Mouse (Mus musculus) midbrain, embryonic 12.5 days (tissue): ENCODE data around the gene Anxa11. TPM values are rescaled to one million over a fixed set of nuclear protein-coding genes. Genes with fewer than 3 reads are reported as not detected.
A peak's percentile ranks its signal among the peaks of the same experiment; 100 is the strongest.

Experiments
- ATAC-seq: fragments of 200-750 bp; cut with Nextera tagmentation; 2 replicates; pipeline ENCODE4 v1.8.0; 2017; ENCODE audit warnings: low read depth, moderate TSS enrichment, moderate library complexity; ENCODE audit not compliant: low FRiP score
- H3K27ac ChIP-seq: fragments of 300-500 bp; sonication (generic); replicated peaks from 2 replicates; pipeline ENCODE4 v1.5.1; 2016; ENCODE audit warnings: mild to moderate bottlenecking
- H3K27me3 ChIP-seq: fragments of 300-500 bp; sonication (generic); 2 replicates; pipeline ENCODE4 v1.6.1; 2016; ENCODE audit warnings: mild to moderate bottlenecking
- H3K36me3 ChIP-seq: fragments of 300-500 bp; sonication (generic); 2 replicates; pipeline ENCODE4 v1.6.1; 2016
- H3K4me1 ChIP-seq: fragments of 300-500 bp; sonication (generic); 2 replicates; pipeline ENCODE4 v1.6.1; 2016
- H3K4me2 ChIP-seq: fragments of 300-500 bp; sonication (generic); replicated peaks from 2 replicates; pipeline ENCODE4 v1.6.1; 2016; ENCODE audit warnings: mild to moderate bottlenecking, moderate library complexity
- H3K4me3 ChIP-seq: fragments of 300-500 bp; sonication (generic); 2 replicates; pipeline ENCODE4 v1.5.1; 2016; ENCODE audit warnings: mild to moderate bottlenecking
- H3K9ac ChIP-seq: fragments of 300-500 bp; sonication (generic); replicated peaks from 2 replicates; pipeline ENCODE4 v1.6.1; 2016; ENCODE audit warnings: mild to moderate bottlenecking, moderate library complexity
- H3K9me3 ChIP-seq: fragments of 300-500 bp; sonication (generic); 2 replicates; pipeline ENCODE4 v1.6.1; 2016; ENCODE audit warnings: mild to moderate bottlenecking
- WGBS: fragments of 180-500 bp; shearing (Covaris S2); methylation state at CpG from one replicate; pipeline ENCODE4 v1.1.7; 2016; 5-methylcytosine and 5-hydroxymethylcytosine counted together
- polyA plus RNA-seq: library from polyadenylated mRNA; unstranded; fragments of >200 nt; fragmentation: Nextera tagmentation; extraction: Ambion mirVana; gene quantifications from 2 replicates; pipeline ENCODE4 v1.2.1, GENCODE M21; 2016

The Anxa11 gene
- polyA plus RNA-seq, 1 experiment from 2014 or later, result 4.1 TPM

DNA sequence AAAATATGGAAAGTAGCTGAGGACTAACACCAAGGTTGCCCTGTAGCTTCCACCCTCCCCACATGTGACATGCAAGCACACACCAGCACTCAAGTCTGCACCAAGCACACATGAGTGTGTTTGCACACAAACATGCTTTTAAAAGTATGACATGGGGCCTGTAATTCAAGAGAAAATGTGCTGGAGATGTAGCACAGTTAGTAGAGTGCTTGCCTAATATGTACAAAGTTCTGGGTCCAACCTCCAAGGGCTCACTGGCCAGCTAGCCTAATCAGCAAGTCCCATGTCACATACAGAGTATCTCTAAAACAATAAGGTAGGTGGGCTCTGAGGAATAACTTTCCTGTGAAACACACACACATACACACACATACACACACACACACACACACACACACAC is 27.8 kb upstream of the Anxa11 start:
- no peak overlapping the region for H3K27ac ChIP-seq
- H3K4me1 ChIP-seq, result no peaks in the 10 kb centered on the region
- no peak for ATAC-seq
- no peaks in the 10 kb centered on the region for H3K36me3 ChIP-seq
- 0 out of 2 replicates have a peak, but pooled peaks cover 3% of the 10 kb centered on the region for H3K27me3 ChIP-seq
- H3K4me2 ChIP-seq, result no peak overlapping the region
- no peak overlapping the region for H3K4me3 ChIP-seq
- no peak overlapping the region for H3K9ac ChIP-seq
- H3K9me3 ChIP-seq, result no peaks in the 10 kb centered on the region

DNA sequence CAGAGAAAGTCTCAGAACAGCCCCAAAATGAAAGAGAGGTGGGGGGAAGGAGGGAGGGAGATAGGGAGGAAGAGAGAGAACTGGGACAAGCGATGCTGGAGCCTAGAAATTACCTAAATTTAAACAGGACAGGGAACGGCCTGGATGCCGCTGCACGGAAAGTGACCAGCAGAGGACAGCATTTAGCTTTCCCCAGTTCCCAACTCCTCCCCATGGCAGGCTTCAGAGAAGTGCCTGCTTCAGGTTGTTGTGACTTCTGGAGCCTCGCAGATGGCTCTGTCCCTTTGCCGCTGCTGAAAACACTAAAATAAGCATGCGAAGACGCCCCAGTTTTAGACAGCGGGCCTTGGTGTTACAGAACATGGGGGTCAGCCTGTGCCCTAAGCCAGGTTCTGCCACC is 25.5 kb upstream of the Anxa11 start:
- Histone ChIP-seq H3K27ac (no peak overlapping the region), H3K4me3 (no peak overlapping the region), H3K4me2 (no peak overlapping the region), H3K27me3 (0 out of 2 replicates have a peak, but pooled peaks cover 3% of the 10 kb centered on the region), H3K9me3 (no peaks in the 10 kb centered on the region), H3K36me3 (no peaks in the 10 kb centered on the region), H3K9ac (no peak overlapping the region), H3K4me1 (no peaks in the 10 kb centered on the region)
- 0 out of 2 replicates have a peak, but pooled peaks have one; percentile 38 for ATAC-seq
- 10% methylated on average over 9 of the region's 9 CpGs for WGBS

DNA sequence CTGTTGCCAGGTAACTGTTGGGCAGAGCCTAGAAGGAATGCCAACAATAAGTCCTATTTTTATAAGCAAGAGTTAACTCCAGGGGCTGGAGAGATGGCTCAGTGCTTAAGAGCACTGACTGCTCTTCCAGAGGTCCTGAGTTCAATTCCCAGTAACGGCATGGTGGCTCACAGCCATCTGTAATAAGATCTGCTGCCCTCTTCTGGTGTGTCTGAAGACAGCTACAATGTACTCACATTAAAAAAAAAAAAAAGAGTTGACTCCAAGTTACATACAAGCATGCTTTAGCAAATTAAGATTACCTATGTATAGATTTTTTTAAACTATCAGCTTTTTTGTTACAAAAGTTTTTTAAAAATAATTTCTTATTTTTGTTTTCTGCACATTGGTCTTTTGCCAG is 19.4 kb upstream of the Anxa11 start:
- H3K4me3 ChIP-seq, result no peak overlapping the region
- H3K4me1 ChIP-seq, result no peaks in the 10 kb centered on the region
- no peak overlapping the region for H3K4me2 ChIP-seq
- no peak for ATAC-seq
- H3K27ac ChIP-seq, result no peak overlapping the region
- H3K27me3 ChIP-seq, result peaks cover 7% of the 10 kb centered on the region; the same call in 1 of the 2 replicates
- WGBS, result 84% methylated on average over 1 of the region's 1 CpGs
- no peak overlapping the region for H3K9ac ChIP-seq
- H3K9me3 ChIP-seq, result peaks cover 3% of the 10 kb centered on the region; the same call in 1 of the 2 replicates
- no peaks in the 10 kb centered on the region for H3K36me3 ChIP-seq

DNA sequence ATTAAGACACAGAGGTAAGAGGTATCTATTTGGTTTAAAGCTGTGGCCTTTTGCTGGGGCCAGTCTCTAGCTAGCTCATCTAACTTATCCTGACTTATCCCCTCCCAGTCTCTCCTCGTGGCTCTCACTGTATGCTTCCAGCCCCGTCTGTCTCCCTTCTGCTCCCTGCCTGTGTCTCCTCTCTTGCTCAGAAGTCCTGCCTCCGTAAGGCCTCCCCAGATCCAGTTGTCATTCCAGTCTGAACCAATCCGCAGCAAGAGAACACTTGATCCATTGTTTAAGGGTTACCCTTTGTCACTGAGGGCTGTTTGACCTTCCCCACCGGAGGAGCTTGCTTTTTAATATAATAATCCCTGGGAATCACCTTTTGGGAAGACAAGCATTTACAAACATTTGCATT is 17.0 kb upstream of the Anxa11 start:
- Histone ChIP-seq H3K27ac (no peak overlapping the region), H3K27me3 (peaks cover 7% of the 10 kb centered on the region; the same call in 1 of the 2 replicates), H3K4me2 (no peak overlapping the region), H3K9me3 (peaks cover 3% of the 10 kb centered on the region; the same call in 1 of the 2 replicates), H3K4me1 (no peaks in the 10 kb centered on the region), H3K4me3 (no peak overlapping the region), H3K9ac (no peak overlapping the region), H3K36me3 (no peaks in the 10 kb centered on the region)
- no peak for ATAC-seq
- 28% methylated on average over 5 of the region's 5 CpGs for WGBS

DNA sequence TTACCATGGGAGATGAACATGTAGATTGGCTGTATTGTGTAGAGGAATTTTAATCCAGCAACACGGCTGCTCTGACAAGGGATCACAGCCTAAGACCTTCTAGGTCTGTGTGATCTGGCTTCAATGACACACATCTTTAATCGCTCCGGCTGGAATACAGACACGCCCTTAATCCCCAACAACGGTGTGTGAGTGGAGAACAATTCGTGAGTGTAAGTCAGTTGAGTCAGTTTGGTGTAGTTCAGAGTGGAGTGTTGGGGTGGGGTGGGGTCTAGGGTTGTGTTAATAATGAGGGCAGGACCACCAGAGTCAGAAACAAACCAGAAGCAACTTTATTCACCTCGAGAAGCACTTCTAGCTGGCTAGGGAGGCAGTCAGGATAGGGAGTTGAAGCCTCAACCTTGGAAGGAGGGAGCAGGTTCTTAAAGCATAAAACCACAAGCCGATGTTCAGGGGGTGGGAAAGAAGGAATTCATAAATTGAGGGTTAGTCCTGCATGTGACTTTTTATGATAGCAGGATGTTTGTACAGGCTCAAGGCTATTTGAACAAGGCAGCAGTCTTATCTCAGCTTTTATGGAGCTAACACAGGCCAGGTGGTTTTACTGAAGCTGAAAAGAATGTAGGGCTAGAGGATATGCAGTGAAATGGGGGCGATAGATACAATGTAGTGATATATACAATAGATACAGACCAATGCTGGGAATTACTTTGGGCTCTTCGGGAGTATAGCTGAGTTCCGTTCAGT is 15.9 kb upstream of the Anxa11 start:
- H3K9me3 ChIP-seq, result peaks cover 3% of the 10 kb centered on the region; the same call in 1 of the 2 replicates
- no peaks in the 10 kb centered on the region for H3K4me1 ChIP-seq
- WGBS, result 76% methylated on average over 11 of the region's 11 CpGs
- no peak overlapping the region for H3K4me2 ChIP-seq
- no peak overlapping the region for H3K4me3 ChIP-seq
- no peak for ATAC-seq
- no peaks in the 10 kb centered on the region for H3K36me3 ChIP-seq
- no peak overlapping the region for H3K9ac ChIP-seq
- H3K27me3 ChIP-seq, result peaks cover 7% of the 10 kb centered on the region; the same call in 1 of the 2 replicates
- H3K27ac ChIP-seq, result no peak overlapping the region

DNA sequence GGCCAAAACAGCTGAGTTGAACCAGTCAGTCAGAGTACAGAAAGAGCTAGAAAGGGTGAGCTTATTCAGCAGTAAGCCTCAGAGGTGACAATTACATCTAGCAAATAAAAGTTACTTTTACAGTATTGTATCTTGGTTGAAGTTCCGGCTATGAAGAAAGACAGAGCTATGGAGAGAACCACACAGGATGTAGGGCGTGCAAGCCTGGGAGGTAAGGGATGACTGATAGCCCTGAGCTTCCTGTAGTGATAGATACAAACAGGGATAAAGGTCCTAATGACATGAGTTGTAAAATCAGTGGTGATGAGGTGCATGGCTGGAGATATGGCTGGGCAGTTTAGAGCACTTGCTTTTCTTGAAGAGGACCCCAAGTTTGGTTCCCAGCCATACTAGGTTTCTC is 15.1 kb upstream of the Anxa11 start:
- Histone ChIP-seq H3K27ac (no peak overlapping the region), H3K4me1 (0 out of 2 replicates have a peak, but pooled peaks cover under 1% of the 10 kb centered on the region), H3K4me2 (no peak overlapping the region)

DNA sequence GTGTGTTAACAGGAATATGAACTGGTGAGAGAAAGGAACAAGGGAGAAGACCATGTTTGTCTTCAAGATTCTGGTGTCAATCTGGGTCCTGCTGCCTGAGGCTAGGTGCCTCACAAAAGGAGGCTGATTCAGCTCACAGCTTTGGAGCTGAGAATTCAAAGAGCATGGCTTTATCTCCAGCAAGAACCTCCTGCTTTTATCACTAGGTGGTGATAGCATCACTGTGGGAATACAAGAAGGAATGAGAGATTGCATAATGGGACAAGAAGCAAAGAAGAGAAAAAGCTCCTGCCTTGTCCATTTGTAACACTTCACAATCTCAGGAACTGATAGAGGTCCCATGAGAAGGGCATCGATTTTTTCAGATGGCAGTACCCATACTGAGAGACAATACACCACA is 10.6 kb upstream of the Anxa11 start:
- Histone ChIP-seq H3K27me3 (peaks cover 5% of the 10 kb centered on the region; the same call in 1 of the 2 replicates), H3K4me1 (0 out of 2 replicates have a peak, but pooled peaks cover 3% of the 10 kb centered on the region), H3K4me3 (no peak overlapping the region), H3K36me3 (no peaks in the 10 kb centered on the region), H3K4me2 (no peak overlapping the region), H3K27ac (no peak overlapping the region), H3K9me3 (peaks cover 3% of the 10 kb centered on the region; the same call in 1 of the 2 replicates), H3K9ac (no peak overlapping the region)
- no peak for ATAC-seq
- 73% methylated on average over 1 of the region's 1 CpGs for WGBS

More for the DNA sequence above, 15.1 kb upstream of the Anxa11 start:
- ATAC-seq, result no peak
- H3K9ac ChIP-seq, result no peak overlapping the region
- H3K9me3 ChIP-seq, result peaks cover 3% of the 10 kb centered on the region; the same call in 1 of the 2 replicates
- WGBS, result 90% methylated on average over 2 of the region's 2 CpGs
- peaks cover 10% of the 10 kb centered on the region; the same call in 1 of the 2 replicates for H3K27me3 ChIP-seq
- no peaks in the 10 kb centered on the region for H3K36me3 ChIP-seq
- no peak overlapping the region for H3K4me3 ChIP-seq

DNA sequence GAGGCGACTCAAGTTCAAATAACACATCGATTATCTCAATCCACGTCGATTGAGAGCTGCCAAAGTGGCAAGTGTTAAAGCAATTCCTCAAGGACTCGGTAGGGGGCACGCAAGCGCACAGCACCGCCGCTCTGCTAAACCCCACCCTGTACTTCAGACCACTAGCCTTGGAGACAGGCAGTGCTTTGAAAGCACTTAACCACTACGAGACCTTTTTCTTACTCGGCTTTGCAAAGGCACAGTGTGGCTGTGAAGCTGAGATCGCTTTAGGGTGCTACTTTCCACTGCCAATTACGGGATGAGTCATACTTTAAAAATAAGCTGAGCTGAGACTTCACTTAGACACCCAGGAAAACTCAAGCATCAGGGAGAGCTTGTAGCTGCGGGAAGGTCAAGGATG is 9.7 kb upstream of the Anxa11 start:
- 14% methylated on average over 14 of the region's 14 CpGs for whole genome bisulfite sequencing
- peaks cover 5% of the 10 kb centered on the region; the same call in 1 of the 2 replicates for H3K27me3 ChIP-seq
- H3K4me3 ChIP-seq, result no peak overlapping the region
- H3K9me3 ChIP-seq, result no peaks in the 10 kb centered on the region
- H3K27ac ChIP-seq, result no peak overlapping the region
- no peak for ATAC-seq
- no peak overlapping the region for H3K4me2 ChIP-seq
- no peak overlapping the region for H3K9ac ChIP-seq
- no peaks in the 10 kb centered on the region for H3K36me3 ChIP-seq
- H3K4me1 ChIP-seq, result 0 out of 2 replicates have a peak, but pooled peaks cover 3% of the 10 kb centered on the region

DNA sequence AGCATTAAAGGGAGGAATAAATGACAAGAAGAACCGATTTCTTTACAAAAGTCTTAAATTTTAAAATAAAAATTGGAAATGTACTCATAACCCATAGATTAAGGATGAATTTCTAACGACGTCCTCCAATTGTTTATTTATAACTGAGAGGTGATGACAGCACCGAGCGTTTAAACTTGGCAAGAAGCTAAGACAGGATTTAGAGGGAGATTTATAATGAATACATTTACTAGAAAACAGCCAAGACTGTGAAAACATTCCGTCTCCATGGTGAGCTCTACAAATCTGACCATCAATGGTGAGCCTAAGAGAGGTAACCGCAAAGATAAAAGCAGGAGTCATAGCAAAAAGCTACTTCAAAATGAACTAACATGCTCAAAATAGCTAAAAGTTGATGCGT is 3.5 kb upstream of the Anxa11 start:
- Histone ChIP-seq H3K9ac (no peak overlapping the region), H3K4me3 (no peak overlapping the region), H3K4me1 (peaks cover 17% of the 10 kb centered on the region), H3K36me3 (no peaks in the 10 kb centered on the region), H3K27ac (no peak overlapping the region), H3K27me3 (peaks cover 30% of the 10 kb centered on the region), H3K9me3 (no peaks in the 10 kb centered on the region), H3K4me2 (no peak overlapping the region)
- 50% methylated on average over 8 of the region's 8 CpGs for WGBS
- ATAC-seq, result no peak

DNA sequence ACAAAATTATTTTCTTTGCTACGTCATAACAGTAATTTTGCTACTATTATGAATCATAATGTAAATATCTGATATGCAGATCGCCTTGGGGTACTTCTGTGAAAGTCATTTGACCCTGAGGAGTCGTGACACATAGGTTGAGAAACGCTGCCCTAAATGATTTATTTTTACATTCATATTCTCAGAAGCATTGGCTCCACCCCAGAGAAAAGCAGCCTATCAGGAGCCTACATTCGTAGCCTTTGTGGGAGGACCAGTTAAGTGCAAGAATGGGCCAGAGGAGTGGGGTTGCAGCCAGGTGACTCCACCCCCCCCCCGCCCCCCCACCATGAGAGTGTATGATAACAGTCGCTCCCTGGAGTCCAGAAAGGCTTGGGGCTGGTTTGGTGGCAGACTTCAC is 2.2 kb upstream of the Anxa11 start:
- no peak overlapping the region for H3K27ac ChIP-seq
- H3K4me2 ChIP-seq, result no peak overlapping the region
- H3K9ac ChIP-seq, result no peak overlapping the region
- no peak for ATAC-seq
- H3K9me3 ChIP-seq, result no peaks in the 10 kb centered on the region
- peaks cover 43% of the 10 kb centered on the region for H3K27me3 ChIP-seq
- H3K4me3 ChIP-seq, result no peak overlapping the region
- H3K4me1 ChIP-seq, result peaks cover 17% of the 10 kb centered on the region
- H3K36me3 ChIP-seq, result no peaks in the 10 kb centered on the region
- WGBS, result 74% methylated on average over 7 of the region's 7 CpGs

DNA sequence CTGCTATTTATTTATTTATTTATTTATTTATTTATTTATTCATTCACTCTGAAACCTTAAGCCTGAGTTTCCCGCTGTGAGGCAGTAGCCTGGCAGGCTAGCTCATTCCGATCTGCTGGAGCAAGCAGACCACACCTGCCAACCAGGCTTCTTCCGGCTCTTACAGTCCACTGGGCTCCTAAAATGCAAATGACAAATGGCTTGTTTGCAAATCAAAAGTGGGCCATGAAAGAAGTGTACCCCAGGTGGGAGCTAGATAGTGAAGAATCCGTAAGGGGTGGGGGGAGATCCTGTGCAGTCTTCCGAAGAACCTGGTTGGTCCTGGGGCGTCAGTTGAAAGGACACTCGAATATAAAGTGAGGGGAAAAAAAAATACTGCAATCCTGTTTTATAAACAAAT is 995 bp upstream of the Anxa11 start:
- no peaks in the 10 kb centered on the region for H3K9me3 ChIP-seq
- 10% methylated on average over 7 of the region's 7 CpGs for WGBS
- H3K9ac ChIP-seq, result no peak overlapping the region
- no peak overlapping the region for H3K4me3 ChIP-seq
- H3K27ac ChIP-seq, result no peak overlapping the region
- H3K4me1 ChIP-seq, result peaks cover 17% of the 10 kb centered on the region
- no peaks in the 10 kb centered on the region for H3K36me3 ChIP-seq
- no peak overlapping the region for H3K4me2 ChIP-seq
- peaks cover 53% of the 10 kb centered on the region for H3K27me3 ChIP-seq
- no peak for ATAC-seq

DNA sequence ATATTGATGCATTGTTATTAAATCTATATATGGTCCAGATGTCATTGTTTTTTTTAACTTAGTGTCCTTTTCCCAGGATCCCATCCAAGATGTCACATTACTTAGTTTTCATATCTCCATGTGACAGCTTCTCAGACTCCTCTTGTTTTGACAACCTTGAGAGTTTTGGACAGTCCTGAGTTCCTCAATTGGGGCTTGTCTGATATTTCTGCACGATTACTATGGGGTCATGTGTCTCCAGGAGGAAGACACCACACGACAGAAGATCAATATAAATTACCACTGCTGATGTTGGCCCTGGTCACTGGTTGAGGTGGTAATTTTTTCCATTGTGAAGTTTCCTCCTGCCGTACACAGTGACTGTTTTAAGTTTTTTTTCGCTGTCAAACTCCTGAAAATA is 377 bp upstream of the Anxa11 start:
- 3% methylated on average over 4 of the region's 4 CpGs for WGBS
- H3K4me2 ChIP-seq, result peak overlapping the region; percentile 97
- peak overlapping the region; percentile 55 for H3K4me3 ChIP-seq
- no peaks in the 10 kb centered on the region for H3K36me3 ChIP-seq
- no peaks in the 10 kb centered on the region for H3K9me3 ChIP-seq
- H3K27me3 ChIP-seq, result peaks cover 57% of the 10 kb centered on the region
- ATAC-seq, result no peak
- H3K27ac ChIP-seq, result no peak overlapping the region
- no peak overlapping the region for H3K9ac ChIP-seq
- peaks cover 17% of the 10 kb centered on the region for H3K4me1 ChIP-seq
